Mouse (Mus musculus) mature B cell (primary cell): ENCODE results near the gene Cul5.

Experiments
- in situ Hi-C: fragments of 300-500 bp; cut with MboI; formaldehyde crosslinking; loops from 2 replicates; pipeline ENCODE4 v1.14.3; 2019

Gene Cul5

DNA sequence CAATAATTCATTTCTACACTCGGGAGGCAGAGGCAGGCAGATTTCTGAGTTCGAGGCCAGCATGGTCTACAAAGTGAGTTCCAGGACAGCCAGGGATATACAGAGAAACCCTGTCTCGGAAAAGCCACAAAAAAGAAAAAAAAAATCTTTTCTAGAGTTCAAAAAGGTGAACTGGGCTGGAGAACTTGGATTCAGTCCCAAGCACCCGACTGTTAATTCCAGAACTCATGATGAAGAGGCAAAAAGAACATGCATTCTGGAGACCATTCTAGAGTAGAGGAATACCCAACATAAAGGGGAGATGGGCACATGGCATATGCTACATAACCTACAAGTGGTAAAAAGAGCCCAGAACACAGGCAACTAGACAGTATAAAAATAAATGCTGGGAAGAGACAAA, 62.0 kb downstream of the Cul5 start:
- in situ Hi-C loops, result no loop called here

DNA sequence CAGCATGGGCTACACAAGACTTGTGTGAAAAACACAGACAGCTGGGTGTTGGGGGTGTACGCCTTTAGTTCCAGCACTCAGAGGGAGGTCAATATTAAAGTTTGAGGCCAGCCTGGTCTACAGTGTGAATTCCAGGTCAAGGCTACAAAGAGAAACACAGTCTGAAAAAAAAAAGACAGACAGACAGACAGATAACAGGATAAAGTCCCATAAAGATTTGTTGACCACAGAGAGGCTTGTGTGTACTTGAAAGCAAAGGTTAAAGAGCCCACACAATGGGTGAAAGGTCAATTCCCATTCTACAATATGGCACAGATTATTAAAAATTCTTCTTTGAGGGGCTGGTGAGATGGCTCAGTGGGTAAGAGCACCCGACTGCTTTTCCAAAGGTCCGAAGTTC, 62.6 kb downstream of the Cul5 start:
- in situ Hi-C loops, result no loop called here

DNA sequence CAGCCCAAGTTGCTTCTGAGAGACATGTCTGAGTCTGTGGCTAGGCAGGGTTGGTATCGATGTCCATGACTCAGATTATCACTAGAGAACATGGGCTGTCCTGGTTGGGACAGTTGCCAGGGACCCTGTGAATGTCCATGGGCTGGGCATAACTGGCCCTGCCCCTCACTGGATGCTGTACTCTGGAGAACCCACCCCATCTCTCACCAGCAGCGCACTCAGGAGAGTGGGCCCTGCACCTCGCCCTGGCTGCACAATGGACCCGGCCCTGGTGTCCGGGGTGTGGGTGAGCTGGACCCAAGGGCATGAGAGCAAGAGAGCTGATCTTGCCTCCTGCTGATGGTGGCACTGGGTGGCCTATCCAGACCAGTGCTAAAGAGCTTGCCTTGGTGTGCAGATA, 64.9 kb downstream of the Cul5 start:
- in situ Hi-C loops, result no loop called here

DNA sequence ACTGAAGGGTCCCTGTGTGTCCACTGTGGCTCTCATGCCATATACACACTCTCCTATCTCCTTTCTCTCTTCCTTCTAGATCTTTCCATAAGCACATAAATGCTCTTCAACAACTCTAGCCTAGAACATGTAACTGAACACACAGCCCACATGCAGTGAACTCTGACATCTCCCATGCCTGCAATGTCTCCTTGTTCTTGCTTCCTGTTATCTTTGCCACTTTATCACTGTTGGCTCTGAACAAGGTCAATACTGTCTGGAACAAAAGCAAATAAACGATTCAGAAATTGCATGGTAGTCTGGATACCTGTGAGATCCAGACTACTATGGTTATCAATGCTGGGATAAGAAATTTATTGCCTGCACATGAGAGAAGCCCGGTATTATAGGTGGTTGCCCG, 66.0 kb downstream of the Cul5 start:
- in situ Hi-C loops, result no loop called here

DNA sequence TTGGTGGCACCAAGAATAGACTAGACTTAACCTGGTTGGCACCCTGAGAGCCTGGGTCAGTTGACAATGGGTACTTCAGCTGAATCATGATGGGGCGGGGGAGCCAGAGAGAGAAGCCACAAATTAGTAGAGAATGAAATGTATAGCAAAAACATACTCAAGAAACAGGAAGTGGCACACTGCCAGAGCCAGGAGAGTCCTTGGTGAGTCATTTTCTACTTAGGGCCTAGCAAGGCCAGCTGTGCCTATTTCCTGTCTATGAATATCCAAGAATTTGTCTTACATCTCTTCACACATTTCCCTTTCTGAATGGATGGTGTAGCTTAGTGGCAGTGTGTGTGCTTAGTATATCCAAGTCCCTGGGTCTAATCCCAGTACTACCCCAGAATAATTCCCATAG, 66.4 kb downstream of the Cul5 start:
- in situ Hi-C loops, result no loop called here

DNA sequence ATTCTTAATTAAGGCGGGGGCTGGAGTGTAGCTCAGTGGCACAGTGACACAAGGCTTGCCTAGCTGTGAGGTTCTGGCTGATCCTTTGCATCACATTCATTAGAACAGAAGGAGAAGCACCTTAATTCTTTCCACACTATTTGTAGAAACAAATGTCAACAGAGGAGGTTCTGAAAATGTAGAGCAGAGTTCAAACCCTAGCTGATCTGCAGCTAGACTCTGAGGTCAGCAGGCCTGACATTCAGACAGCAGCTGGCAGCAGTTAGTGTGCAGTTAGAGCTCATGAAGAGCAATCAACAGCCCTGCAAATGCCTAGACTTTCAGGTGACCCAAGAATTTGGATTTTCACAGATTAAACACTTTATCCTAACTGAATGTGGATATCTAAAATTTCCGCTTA, 68.3 kb downstream of the Cul5 start:
- in situ Hi-C loops, result no loop called here

DNA sequence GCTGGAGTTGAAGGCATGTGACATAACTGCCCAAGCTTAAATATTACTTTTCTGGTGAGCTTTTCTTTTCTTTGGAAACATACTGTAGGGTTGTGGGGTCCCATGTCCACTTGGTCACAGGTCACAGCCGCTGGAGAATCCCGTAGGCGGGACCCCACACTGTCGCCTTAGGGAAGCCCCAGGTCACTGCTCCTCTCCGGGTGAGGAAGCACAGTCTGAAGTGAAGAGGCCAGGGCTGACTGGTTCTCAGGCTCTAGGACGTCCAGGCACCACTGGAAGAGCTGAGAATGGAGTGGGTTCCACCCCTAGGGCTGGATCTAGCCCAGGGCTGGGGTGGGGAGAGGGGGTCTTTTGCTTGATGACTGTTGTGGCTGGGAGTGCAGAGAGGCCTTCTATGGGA, 71.2 kb downstream of the Cul5 start:
- in situ Hi-C loops, result no loop called here

DNA sequence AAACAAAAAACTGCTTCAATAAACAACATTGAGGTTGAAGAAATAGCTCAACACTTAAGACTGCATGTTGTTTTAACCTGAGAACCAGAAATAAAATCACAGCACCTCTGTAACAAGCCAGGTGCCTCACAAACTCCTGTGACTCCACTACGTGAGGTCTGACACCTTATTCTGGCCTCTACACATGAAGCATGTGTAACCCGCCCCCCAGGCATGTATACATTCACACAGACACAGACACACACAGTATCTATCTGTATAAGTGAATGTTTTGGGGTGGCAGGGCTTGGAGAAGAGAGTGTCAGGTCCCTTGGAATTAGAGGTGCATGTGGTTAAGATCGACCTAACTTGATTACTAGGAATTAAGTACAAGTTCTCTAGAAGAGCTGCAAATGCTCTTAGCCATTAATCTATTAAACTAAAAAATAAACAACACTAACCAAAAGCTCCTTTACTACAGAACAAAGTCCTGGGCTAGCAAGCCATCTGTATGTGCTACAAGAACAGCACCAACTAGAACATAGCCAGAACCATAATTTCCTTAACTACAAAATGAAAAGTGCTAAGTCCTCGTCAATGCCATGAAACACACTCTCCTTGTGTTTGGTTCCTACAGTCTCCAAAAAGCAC, 72.7 kb downstream of the Cul5 start:
- in situ Hi-C loops, result no loop called here

DNA sequence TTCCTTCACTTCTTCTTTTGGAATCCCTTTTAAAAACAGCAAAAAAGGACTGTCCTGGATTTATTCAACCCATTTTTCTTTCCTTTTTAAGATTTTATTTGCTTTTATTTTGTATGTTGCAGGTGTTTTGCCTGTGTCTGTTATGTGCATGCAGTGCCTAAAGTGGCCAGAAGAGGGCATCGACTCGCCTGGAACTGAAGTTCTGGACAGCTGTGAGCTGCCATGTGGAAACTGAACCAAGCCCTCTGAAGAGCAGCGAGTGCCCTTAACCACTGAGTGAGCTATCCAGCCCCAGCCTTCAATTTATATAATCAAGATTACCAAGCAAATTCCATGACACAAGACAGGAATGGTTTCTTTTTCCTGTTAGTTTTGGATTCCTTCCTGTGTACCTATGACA, 75.0 kb downstream of the Cul5 start:
- in situ Hi-C loops, result no loop called here

DNA sequence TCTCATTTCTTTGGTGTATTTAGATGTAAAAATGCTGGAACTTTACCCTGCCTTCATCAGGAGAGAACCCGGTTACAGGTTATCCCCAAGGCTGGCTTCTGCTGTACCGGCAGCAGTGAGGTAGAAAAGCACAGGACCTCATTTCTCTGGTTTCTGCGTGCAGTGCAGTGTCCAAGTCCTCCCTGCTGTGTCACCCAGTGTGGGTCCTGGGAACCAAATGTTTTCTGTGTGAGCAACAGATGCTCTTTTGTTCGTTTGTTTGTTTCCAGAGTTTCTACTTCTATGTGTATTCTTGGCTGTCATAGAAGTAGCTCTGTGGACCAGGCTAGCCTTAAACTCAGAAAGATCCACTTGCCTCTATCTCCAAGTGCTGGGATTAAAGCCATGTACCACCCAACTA, 87.9 kb downstream of the Cul5 start:
- in situ Hi-C loops, result no loop called here

DNA sequence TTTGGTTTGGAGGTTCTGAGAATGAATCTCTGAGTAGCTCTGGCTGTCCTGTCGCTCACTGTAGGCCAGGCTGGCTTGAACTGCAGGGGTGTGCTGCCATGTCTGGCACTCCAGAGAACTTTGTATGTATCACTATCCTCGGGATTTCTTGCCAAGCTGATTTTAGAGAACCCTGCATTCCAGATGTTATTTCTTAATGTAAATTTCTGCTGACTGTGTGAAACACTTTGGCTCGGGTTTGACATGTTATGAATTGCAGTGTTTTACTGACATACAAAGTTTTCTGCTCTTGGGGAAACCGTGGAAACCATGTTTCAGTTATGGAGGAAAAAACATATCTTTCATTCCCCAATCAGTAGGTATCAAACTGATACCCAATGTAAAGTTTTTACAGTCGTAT, 94.1 kb downstream of the Cul5 start:
- in situ Hi-C loops, result no loop called here

DNA sequence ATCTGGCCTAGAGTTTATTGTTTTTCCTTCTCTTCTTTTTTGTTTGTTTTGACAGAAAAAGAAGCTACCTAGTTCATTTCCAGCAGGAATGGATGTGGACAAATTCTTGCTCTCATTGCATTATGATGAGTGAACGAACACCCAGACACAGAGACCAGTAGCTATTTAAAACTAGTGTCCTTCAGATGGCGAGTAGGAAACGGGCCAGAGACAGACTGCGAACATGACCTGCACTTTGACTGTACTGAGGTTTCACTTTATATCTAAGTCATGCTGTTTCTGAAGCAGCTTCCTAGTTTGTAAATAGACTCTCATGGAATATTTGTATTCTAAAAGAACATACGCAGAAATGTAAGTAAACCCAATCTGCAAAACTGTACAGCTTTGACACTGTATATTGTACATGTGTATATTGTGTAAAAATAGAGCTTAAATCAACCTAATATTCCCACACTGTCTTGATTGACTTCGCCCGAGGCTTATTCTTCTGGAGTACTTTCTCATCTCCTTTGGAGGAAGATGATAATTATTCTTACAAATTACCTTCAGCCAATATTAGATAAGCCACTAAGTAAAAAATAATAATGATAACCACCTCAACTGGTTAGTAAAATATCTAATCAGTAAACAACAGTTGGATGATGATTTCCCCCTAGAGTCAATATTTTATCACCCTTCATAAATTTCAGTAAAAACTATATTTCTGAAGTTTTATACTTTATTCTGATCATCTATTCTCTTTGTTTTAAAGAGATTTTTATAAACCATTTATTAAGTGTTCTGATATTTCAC, 97.1 kb downstream of the Cul5 start:
- in situ Hi-C loops, result no loop called here

DNA sequence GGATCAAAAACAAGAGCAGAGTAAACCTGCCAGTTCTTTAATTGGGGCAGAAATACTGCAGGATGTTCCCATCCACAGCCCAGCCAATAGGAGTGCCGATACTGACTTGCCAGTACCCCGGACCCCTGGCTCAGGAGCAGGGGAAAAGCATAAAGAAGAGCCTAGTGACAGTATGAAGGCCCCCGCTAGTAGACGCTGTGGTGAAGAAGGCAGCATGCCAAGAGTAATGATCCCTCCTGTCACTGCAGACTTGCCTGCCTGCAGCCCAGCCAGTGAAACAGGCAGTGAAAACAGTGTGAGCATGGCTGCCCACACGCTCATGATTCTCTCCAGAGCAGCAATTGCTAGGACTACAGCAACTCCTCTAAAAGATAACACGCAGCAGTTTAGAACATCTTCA, 99.2 kb downstream of the Cul5 start:
- in situ Hi-C loops, result no loop called here
